Mouse (Mus musculus) left cerebral cortex, adult 11 months (tissue): ENCODE measurements at regions not wholly inside any gene's neighbourhood (a gene's known extent, or its start where the extent isn't known, plus 50 kb on each side); places are given as distances from the start of the nearest gene placed in this dataset.
A peak's percentile ranks its signal among the peaks of the same experiment; 100 is the strongest.
"Not testable (repeated sequence)": the region's sequence is repeated elsewhere in the genome, so short reads cannot be mapped to it uniquely, and the experiment has no call there.

ENCODE experiments used
- DNase-seq: peaks from one replicate; pipeline ENCODE4 v3.0.0; 2022; ENCODE audit warnings: low spot score

DNA sequence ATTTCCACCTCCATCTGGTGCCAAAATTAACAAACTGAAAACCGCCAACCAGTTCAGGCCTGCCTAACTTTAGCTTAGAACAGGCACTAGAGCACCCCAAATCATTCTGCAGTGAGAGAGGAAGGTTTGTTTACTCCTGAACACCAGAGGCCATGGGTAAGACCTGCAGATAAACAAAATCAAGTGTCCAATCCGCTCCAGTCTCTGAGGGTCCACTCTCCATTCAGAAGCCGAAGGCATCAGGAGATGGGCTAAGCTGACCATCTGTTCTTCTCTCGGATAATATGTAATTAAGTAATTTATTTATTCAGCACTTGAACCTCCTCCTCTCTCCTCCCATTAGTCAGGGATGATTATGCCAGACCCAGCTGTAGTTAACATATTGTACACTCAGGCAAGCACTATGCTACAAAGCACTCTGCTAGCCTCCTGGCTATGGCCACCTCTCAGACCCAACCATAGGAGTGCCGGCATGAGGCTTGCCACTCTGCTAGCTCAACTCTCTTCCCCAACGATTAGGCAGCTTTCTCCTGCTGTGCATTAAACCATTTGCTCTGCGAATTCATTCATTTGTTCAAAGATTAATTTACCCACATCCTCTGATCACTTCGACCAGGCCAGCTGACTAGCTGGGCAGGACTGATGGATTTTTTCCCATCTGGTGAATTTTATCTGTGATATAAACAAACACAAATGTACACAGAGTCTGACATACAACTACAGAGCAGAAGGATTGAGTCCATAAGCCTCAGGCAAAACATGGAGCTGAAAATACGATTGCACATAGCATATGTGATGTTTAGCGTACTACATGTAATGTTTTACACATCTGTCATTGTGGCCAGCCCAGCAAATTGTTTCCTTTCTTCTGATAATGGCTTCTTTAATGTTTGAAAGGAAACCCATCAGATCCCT lies 184.4 kb downstream of the Mat2b start:
- no peak for DNase-seq

DNA sequence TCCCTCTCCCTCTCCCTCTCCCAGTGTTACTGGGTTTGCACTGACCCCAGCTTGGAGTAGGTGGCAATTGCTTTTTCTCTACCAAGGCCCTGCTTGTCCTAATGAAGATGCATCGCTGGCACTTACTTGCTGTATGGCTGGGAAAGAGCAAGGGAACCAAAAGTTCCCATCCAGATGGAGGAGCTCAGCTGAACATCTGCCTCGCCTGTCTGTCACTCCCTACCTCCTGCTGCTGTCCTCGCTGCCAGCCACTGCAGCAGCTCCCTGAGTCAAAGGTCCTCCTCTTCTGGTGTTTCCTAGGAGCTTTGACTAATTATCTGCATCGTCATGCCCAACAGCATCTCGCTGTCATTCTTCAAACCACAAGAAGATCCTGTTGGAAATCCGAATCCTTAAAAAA lies 203.4 kb downstream of the Mat2b start:
- no peak for DNase-seq

DNA sequence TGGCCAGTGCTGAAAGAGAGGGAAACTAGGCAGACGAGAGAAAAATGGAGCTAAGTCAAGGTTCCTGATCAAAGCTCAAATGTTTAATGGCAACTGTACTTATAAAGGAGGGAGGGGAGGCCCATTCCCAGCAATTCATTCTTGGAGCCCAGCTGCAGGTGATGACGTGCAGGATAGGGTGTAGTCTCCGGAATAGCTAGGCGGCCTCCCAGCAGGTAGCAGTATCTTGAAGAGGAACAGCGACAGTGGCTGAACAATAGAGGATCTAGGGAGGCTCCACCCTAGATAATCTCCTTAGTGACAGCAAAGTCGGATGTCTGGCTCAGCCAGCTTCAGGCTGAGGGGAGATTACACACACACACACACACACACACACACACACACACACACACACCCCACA lies 216.8 kb downstream of the Mat2b start:
- not testable (repeated sequence) for DNase-seq

DNA sequence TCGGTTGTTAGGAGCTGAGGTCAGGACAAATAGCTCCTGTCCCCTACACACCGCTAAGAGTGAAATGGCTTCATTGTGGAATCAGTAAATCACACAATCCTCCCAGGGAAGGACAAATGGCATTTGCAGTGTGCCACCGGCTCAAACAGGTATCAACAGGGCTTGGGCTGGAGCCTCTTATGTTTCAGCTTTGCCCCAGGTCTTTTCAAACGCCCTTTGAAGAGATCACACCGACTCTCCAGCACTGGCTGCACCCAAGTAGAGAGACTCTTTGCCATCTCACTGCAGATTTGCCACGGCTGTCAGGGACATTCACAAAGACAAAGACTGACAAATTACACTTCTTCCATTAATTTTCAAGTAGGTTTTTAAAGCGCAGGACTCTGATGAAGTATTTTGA lies 217.7 kb downstream of the Mat2b start:
- DNase-seq = no peak

DNA sequence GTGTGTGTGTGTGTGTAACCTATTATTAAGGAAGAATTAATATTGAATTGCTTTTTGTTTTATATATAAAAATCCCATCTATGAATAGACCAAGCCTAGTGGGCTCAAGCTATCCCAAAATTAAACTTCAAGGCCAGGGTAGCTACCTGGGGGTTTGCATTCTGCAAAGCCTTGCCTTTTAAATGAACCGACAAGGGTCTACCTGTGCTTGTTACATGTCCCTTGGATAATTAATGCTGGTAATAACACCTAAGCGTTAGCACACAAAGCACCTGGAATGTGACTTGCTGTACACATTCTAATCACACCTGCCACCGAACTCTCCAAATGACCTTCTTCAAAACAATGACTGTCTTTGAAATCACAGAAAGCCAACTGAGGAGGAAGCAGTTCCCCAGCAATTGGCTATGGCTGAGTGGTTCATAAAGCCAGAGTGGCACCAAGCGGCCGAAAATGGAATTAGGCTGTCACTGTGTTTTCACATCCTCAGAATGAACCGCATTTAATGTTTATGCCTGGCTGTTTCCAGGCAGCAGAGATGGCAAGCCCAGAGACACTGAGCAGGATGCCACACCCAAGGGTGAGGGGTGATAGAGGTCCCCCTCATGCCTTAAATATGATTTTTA lies 225.8 kb downstream of the Mat2b start:
- DNase-seq = peak; percentile 30

DNA sequence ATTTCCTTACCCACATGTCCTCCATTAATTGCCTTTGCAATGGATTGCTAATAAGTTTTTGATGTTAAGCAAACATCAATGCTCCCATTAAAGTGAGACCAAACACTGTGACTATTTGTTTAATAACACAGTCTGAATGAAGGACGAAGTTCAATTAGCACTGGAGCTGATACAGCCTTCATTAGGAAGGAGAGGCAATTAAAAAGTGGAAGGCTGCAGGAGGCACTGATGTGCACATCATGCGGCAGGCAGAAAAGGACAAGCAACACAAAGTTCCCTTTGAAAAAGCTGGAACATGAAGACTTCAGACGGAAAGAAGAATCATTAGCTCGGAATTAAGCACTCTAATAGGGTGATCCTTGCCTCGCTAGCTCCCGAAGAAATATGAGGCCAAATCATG lies 238.4 kb downstream of the Mat2b start:
- no peak for DNase-seq

DNA sequence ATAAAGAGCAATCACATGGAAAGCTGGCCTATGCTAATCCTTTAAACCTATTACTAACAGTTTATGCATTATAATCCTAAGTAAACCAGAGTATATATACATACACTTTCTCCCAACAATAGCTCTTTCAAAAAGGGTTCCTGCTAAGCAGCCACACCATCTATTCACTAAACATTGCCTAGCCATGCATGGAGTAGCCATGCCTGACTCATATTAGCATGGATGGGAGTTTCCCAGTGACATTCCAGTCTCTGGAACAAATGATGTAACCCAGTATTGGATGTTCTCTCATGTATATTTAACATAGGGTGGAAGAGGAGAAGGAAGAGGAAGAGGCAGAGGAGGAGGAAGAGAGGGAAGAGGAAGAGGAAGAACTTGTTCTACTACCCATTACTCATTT lies 240.0 kb downstream of the Mat2b start:
- DNase-seq = not testable (repeated sequence)

DNA sequence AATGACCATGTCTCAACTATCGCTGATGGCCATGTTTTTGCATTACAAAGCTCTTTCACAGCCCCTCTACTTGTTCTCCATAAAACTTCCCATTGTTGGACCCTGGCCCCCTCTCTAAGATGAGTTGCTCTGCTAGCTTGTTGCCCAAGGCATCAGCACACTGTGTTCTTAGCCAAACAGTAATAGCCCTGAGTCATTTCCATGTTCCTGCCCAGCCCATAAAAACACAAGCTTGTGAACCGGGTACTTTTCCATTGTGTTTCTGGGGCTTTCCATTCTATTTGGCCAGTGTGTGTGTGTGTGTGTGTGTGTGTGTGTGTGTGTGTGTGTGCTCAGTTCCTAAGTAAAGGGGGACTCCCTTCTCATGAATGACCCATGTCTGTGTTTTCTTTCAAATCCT lies 248.2 kb downstream of the Mat2b start:
- no peak for DNase-seq

DNA sequence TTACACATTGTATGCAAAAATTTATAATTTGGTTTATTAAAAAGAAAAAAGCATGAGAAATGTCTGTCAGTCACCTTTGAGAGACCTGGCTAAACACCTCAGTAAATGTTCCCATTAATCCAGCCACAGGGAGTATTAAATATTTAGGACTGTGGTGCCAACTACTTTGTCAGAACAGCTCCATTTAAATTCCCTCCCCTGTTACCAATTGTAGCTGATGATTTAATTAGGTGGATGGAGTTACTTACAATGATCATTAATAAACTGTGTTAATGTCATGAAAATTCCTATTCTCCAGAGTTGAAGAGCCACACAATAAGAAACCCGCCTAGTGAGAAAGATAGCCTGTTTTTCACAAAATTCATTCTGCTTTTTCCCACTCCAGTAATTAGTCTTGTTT lies 261.0 kb downstream of the Mat2b start:
- DNase-seq = no peak

DNA sequence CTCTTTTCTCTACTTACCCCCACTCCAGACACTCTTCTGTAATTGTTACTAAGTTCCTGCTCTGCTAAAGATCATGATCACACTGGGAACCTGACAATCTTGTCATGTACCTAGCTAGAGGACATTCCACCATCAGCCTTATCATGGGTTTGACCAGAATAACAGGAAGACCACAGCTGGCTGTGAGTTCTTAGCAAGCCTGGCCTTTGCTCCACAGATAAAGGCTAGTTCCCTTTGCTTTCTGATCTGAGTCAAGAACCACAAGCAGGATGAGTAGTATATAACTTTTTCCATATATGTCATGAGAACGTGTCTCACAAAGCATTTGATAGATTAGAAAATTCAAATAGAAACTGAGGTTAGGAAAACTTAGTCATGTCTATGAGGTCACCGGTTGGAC lies 266.1 kb downstream of the Mat2b start:
- DNase-seq = no peak

DNA sequence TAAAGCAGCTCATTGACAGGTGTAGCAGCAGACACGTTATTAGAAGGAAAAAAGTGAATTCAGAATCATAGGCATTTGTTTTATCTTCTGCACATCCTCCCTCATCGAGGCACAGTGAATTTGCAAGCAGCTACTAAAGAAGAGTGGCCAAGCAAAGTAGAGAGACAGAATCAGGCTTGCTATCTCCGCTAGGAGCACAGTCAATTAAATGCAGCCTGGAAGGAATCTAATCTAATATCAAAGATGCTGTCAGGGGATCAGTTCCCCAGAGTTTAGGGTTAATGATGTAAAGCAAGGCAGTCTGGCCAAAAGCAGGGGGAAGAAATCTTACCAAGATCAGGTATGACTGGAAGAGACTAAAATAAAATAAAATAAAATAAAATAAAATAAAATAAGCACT lies 270.7 kb downstream of the Mat2b start:
- DNase-seq = no peak

DNA sequence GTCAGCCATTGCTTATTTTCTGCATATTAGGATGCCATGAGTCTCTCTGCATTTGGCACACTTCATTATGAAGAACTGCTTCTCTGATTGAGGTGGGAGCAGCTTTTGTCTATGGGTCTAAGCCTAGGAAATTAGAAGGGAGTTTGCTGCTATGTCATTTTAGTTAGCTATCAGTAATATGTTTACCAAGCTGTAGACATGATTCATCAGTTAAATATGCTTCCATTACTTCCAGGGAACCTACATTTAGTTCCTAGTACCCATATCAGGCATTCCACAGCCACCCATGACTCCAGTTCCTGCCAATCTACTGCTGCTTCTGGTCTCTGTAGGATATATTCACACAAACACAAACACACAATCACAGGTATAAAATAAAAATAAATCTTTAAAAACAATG lies 287.4 kb downstream of the Mat2b start:
- no peak for DNase-seq

DNA sequence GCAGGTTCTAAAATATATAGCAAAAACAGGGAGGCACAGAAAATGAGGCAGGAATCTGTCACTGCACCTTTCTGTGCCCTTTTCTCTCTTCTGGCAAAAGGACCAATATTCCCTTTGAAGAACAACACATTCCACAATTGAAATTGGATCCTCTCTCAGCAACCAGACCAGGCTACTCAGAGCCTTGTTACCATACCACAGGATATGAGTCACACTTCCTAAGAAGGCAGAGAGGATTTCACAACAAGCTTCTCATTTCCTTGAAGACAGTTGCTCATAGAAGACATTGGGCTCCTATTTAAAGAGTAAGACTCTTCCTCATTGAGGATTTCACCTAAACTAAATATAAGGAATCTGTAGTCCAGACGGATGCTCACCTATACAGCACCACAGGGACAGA lies 292.8 kb downstream of the Mat2b start:
- DNase-seq = no peak

DNA sequence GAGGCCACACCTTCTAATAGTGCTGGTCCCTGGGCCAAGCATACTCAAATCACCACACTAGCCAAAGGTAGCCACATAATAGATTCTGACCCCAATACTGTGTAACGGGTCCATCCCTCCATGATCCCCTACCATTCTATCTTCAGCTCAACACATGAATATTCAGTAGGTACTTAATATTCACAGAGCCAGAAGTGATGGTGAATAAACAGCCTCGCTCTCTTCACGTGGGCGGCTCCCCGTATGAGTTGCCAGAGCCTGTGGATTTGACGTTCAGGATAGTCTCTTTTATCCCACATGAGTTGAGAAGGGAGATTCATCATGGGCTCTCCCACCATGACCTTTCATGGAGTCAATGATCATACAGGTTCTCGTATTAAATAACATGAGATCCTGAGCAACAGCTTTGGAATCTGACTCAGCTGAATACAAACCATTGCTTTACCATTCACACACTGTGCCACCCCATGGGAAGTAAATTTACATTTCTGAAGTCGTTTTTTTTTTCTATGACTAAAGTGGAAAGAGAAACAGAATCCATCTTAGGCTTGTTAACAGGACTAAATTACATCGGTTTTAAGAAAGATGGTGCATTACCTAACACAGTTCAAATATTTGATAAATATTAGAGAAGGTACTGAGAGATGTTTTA lies 297.4 kb downstream of the Mat2b start:
- no peak for DNase-seq

DNA sequence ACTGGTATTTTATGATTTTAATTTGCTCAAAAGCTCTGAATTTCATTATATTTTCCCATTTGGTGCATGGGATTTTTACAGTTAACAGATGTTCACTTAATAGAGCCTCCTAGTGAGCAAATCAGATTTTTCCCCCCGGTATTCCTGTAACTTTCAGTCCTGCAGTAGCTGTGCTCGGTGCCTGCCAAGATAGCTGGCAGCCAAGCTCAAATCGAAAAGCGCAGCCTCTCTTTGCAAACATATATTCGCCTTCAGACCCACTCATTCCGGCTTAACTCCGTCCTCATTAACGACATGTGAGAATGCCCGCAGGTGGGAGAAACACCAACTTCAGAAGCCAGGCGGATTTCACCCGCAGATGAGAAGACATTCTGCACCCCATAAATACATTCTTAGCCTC lies 299.7 kb downstream of the Mat2b start:
- no peak for DNase-seq

DNA sequence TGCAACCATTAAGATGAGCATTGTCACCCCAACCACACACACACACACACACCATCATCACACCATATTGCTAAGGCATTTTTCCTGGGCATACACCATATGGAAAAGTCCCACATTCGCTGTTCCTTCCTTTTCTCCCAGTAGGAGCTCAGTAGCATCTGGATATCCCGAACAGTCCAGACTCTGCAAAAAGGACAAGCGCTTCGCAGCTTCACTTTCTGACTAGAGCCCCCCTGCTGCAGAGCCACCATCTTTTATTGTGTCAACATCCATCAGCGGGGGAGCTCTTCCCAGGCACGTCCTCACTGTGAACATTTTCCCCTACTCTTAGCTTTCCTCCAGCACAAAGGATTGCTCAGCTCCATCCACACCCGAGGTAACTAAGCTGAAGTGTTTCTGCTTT lies 300.1 kb downstream of the Mat2b start:
- no peak for DNase-seq

DNA sequence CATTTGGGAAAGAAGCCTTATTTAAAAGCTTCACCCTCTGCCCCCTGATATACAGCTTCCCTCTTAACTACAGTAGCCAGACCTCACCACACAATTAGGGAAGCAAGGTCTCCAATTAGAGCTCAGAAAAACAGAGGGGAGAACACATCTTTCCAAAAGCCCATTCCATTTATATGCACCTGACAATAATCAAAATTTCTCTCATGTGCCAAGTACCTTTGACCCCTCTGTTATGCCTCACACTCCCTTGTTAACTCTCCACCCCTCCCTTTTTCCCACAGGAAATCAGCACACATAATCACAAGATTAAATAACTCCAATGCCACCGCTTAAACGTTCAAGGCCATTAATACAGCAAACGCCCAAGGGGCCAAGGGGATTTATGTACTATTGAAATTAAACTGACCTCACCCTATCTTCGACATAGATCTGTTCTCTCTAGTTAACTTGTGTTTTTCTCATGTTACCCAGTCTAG lies 300.7 kb downstream of the Mat2b start:
- DNase-seq = no peak

DNA sequence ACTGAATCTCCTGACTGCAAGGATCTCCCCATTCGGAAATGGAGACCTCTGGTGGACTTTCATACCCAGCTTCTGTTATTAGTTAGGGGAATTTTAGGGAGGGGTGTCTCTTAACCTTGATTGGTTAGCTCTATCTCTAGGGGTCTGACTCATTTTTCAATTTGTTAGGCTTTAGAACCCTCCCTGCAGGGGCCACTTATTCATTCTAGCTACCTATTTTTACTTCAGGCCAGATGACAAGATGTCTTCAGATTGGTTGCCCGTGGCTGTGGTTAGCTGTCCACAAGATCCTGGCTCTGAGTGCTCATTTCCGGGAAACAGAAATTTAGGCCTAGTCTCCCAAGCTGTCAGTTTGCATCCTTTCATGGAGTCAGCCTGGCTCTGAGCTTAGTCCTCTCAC lies 314.3 kb downstream of the Mat2b start:
- no peak for DNase-seq

DNA sequence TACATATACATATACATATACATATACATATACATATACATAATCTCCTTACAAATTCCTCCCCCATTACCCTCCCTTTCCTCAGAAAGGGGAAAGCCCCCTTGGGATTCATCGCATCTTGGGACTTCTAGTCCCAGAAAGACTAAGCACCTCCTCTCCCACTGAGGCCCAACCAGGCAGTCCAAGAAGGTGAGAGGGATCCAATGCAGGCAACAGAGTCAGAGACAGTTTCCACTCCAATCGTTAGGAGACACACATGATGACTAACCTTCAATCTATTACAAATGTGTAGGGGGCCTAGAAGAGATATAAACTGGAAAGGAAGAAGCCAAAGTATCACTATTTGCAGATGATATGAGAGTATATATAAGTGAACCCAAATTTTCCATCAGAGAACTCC lies 323.3 kb downstream of the Mat2b start:
- no peak for DNase-seq

DNA sequence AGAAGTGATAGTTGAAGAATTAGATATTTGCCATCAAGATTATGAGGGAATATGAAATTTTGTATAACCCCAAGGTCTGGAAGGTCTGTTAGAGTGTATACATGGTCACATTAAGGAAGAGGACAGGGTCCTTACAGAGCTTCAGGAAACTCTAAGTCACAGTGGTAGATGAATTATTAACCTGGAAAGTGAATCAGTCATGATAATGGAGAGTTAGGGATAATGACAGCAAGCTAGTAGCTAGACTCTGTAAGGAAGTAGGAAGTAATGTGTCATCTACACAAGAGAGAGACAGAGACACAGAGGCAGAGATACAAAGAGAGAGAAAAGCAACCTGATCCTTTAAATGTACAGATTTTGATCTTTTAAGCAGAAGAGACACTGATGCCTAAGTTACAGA lies 328.4 kb downstream of the Mat2b start:
- no peak for DNase-seq

DNA sequence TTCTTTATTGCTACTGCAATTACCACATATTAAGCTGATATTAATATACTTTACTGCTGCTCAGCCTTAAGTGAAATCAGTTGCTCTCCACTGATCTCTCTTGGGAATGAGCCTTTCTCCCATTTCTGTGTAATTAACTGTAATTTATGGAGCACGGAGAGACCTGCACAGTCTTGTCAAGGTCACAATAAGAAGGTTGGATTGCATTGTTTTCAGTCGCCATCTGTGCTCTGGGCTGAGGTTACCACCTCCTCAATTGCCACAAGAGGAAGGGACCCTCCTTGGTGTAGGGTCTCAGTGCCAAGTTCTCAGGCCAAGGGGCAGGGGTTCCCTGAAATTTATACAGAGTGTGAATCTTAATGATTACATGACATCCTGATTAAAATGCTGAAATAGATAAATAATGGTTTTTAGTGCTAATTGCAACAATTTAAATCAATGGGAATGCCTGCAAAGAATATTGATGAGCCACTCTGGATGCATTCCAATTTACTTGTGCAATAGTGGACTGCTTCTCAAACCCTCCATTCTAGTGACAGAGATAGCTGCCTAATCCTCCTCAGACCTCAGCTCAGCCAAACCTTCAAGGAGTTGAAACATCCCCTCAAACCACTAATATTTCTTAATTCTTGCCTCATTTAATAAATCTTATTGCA lies 332.3 kb downstream of the Mat2b start:
- DNase-seq = no peak
